Mouse (Mus musculus) intestine, embryonic 14.5 days (tissue): ENCODE measurements at regions not wholly inside any gene's neighbourhood (a gene's known extent, or its start where the extent isn't known, plus 50 kb on each side); places are given as distances from the start of the nearest gene placed in this dataset.

Experiments used
- ATAC-seq: fragments of 200-750 bp; cut with Nextera tagmentation; replicated peaks from 2 replicates; pipeline ENCODE4 v1.8.0; 2017; ENCODE audit warnings: low read depth, moderate number of reproducible peaks, moderate TSS enrichment, moderate library complexity; ENCODE audit not compliant: low FRiP score, low TSS enrichment
- DNase-seq: peaks from one replicate; pipeline ENCODE4 v3.0.0-alpha.2; 2018; ENCODE audit warnings: low spot score
- H3K27ac ChIP-seq: fragments of 300-500 bp; sonication (generic); 2 replicates; pipeline ENCODE4 v1.5.1; 2014; ENCODE audit warnings: low read depth, mild to moderate bottlenecking, control low read depth
- H3K27me3 ChIP-seq: fragments of 300-500 bp; sonication (generic); replicated peaks from 2 replicates; pipeline ENCODE4 v1.6.1; 2014; ENCODE audit warnings: low read length, control low read depth; ENCODE audit not compliant: control insufficient read depth, insufficient read depth
- H3K36me3 ChIP-seq: fragments of 300-500 bp; sonication (generic); 2 replicates; pipeline ENCODE4 v1.6.1; 2014; ENCODE audit warnings: low read length, control low read depth; ENCODE audit not compliant: control insufficient read depth, insufficient read depth
- H3K4me1 ChIP-seq: fragments of 300-500 bp; sonication (generic); replicated peaks from 2 replicates; pipeline ENCODE4 v1.6.1; 2014; ENCODE audit warnings: low read length, control low read depth, mixed read lengths; ENCODE audit not compliant: control insufficient read depth, insufficient read depth
- H3K4me2 ChIP-seq: fragments of 300-500 bp; sonication (generic); 2 replicates; pipeline ENCODE4 v1.6.1; 2014; ENCODE audit warnings: low read length
- H3K4me3 ChIP-seq: fragments of 300-500 bp; sonication (generic); 2 replicates; pipeline ENCODE4 v1.5.1; 2014; ENCODE audit warnings: low read depth, low read length, control low read depth, mixed read lengths
- H3K9ac ChIP-seq: fragments of 300-500 bp; sonication (generic); 2 replicates; pipeline ENCODE4 v1.6.1; 2014; ENCODE audit warnings: mild to moderate bottlenecking, low read length
- H3K9me3 ChIP-seq: fragments of 300-500 bp; sonication (generic); 2 replicates; pipeline ENCODE4 v1.6.1; 2016; ENCODE audit warnings: low read length, control low read depth; ENCODE audit not compliant: control insufficient read depth
- WGBS: fragments of 180-500 bp; shearing (Covaris S2); extraction: QIAGEN DNeasy Blood & Tissue Kit; methylation state at CpG from one replicate; pipeline ENCODE4 v1.1.7; 2014; 5-methylcytosine and 5-hydroxymethylcytosine counted together

DNA sequence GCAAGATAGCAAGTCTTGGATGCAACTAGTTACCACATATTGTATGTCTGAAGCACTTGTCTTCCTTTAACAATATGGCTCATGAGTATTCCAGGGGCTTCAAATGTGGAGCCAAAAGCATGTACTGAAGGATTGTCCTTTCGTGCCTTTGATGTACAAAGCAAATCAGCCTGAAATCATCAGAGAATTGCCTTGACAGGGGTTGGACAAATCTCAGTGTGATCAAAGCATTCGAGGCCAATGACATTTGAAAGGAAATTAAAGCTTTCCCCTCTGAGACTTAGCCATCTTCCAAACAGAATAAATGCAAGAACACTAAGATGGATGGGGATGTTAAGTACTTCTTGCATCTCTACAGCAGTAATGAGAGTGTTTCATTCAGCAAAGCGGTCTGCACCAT, 1144.9 kb downstream of the Mat2b start:
- ATAC-seq: no peak
- H3K9me3 ChIP-seq: no peaks in the 10 kb centered on the region

DNA sequence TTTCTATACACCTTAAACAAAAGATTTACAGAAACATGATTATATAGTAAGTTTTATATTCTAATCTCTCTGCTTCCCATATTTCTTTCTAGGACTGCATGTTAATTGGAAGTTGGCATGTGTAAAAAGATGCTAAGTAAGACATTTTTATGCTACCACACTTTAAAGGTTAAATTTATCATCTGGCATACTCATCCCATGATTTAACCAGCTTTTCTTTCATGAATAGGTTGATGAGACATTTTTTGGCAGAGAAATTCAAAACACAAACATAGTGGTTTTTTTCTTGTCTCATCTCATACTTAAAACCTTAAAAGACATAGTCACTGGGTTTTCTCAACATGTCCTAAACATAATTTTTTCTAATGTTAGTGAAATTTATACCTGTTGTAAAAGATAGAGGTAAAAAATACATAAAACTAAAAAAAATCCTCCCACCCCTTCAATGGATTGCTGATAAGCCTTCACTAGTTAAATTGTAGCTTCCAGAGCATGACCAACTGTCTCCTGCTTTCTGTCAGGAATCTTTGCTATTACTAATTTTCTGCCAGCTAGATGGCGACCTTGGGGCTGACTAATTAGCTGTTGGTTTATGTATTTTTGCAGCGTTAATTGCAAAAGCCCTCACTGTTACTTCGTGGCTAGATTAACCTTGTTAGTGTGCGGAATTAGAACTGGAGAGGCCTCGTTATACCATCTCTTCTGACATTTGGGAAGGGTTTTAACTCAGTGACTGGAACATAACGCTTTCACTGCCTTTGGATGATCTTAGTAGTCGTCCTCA, 1169.9 kb downstream of the Mat2b start:
- WGBS: 58% methylated on average over 7 of the region's 7 CpGs
- DNase-seq (no peak), ATAC-seq (no peak)
- H3K4me3 ChIP-seq: no peak overlapping the region
- no peaks in the 10 kb centered on the region for H3K36me3 ChIP-seq
- H3K4me1 ChIP-seq: no peaks in the 10 kb centered on the region
- no peak overlapping the region for H3K27ac ChIP-seq
- H3K9ac ChIP-seq: no peak overlapping the region
- no peaks in the 10 kb centered on the region for H3K27me3 ChIP-seq
- H3K4me2 ChIP-seq: no peak overlapping the region
- H3K9me3 ChIP-seq: no peaks in the 10 kb centered on the region

More for the DNA sequence above, 1144.9 kb downstream of the Mat2b start:
- Histone ChIP-seq H3K36me3 (no peaks in the 10 kb centered on the region), H3K4me2 (no peak overlapping the region), H3K4me3 (no peak overlapping the region), H3K4me1 (no peaks in the 10 kb centered on the region), H3K9ac (no peak overlapping the region), H3K27ac (no peak overlapping the region), H3K27me3 (no peaks in the 10 kb centered on the region)
- 81% methylated on average over 3 of the region's 3 CpGs for WGBS
- no peak for DNase-seq

DNA sequence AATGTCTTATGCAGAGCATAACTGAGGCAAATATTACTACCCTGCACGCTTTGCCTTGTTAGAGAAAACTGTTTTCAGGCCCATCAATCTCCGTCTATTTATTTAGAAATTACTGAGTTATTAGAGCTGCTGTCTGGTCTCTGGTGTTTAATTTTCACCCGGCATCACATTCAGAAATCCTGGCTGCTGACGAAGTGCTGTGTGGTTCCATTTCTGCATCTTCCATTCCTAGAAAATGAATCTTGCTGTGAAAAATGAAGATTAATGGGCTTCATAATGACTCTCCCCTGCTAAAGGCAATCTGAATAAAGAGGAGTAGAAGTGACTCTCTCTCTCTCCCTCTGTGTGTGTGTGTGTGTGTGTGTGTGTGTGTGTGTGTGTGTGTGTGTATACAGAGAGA, 1199.8 kb downstream of the Mat2b start:
- H3K27ac ChIP-seq: no peak overlapping the region

DNA sequence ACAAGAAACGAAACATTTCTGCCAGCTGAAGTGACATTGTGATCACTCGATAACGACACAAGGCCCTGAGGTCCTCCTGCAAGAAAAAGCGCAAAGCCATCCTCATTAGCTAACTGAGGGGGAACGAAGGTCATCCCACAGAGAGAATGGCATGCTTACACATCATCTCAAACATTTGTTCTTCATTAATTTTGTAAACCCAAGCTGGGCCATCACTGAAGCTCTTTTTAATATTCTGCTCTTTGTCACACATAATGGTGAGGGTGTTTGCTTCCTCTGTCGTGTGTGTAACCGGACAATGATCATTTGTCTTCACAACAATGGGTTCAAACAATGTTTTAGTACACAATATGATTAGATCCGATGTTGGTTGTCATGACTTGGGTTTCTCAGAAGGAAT, 1217.9 kb downstream of the Mat2b start:
- 68% methylated on average over 8 of the region's 8 CpGs for WGBS
- DNase-seq (no peak), ATAC-seq (no peak)
- no peaks in the 10 kb centered on the region for H3K4me1 ChIP-seq
- no peak overlapping the region for H3K4me3 ChIP-seq
- H3K27me3 ChIP-seq: no peaks in the 10 kb centered on the region
- no peaks in the 10 kb centered on the region for H3K36me3 ChIP-seq
- no peak overlapping the region for H3K9ac ChIP-seq
- H3K9me3 ChIP-seq: no peaks in the 10 kb centered on the region
- H3K27ac ChIP-seq: no peak overlapping the region
- H3K4me2 ChIP-seq: no peak overlapping the region

More for the DNA sequence above, 1199.8 kb downstream of the Mat2b start:
- Histone ChIP-seq H3K9me3 (no peaks in the 10 kb centered on the region), H3K4me3 (no peak overlapping the region), H3K4me2 (no peak overlapping the region), H3K27me3 (no peaks in the 10 kb centered on the region), H3K4me1 (no peaks in the 10 kb centered on the region), H3K36me3 (no peaks in the 10 kb centered on the region), H3K9ac (no peak overlapping the region)
- DNase-seq (no peak), ATAC-seq (no peak)
- 29% methylated on average over 4 of the region's 4 CpGs for WGBS

DNA sequence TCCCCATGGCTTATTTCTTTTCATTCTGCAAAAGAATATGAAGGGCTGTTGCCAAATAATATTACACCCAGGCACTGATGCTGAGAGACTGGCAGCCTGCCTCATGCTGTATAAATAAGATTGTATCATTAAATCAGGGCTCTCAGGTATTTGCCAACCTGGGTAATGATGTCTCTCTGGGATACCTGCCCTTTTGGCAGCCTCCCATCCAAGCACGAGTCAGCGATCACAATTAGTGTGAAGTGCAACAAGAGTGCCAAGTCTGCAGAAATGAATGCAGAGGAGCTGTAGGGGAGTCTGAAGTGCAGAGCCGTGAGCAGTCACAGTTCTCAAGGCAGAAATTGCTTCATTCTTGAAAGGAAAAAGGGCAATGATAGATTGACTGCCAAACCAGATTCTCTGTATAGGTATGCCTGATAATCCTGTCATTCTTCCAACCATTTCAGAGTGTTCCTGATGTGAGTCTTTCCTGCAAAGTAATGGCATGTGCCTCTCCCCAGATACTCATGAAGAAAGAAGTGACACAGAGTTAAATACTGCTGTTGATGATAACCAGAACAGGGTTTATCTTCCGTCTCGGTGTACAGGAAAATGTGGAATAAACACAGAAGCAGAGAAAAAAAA, 1241.6 kb downstream of the Mat2b start:
- Histone ChIP-seq H3K9ac (no peak overlapping the region), H3K4me3 (no peak overlapping the region), H3K27ac (no peak overlapping the region), H3K27me3 (no peaks in the 10 kb centered on the region), H3K36me3 (no peaks in the 10 kb centered on the region), H3K4me1 (no peaks in the 10 kb centered on the region), H3K4me2 (no peak overlapping the region), H3K9me3 (no peaks in the 10 kb centered on the region)
- DNase-seq (no peak), ATAC-seq (no peak)
- 33% methylated on average over 5 of the region's 5 CpGs for WGBS

DNA sequence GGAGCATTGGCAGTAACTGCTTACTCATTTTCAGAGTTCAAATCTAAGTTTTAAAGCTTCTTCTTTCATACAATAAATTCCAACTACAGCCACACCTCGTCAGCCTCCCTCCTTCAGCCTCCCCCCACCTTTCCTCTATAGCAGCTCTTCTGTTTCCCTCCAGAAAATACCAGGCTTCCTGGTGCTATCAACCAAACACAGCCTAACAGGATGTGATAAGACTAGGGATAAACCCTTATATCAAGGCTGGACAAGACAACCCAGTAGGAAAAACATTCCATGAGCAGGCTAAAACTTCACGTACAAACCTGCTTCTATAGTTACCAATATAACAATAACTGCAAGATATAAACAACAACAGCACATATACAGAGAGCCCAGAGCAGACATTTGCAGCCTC, 1248.6 kb downstream of the Mat2b start:
- 51% methylated on average over 2 of the region's 2 CpGs for WGBS
- no peaks in the 10 kb centered on the region for H3K27me3 ChIP-seq
- H3K9ac ChIP-seq: no peak overlapping the region
- H3K36me3 ChIP-seq: no peaks in the 10 kb centered on the region
- no peak overlapping the region for H3K4me3 ChIP-seq
- H3K4me1 ChIP-seq: no peaks in the 10 kb centered on the region
- no peaks in the 10 kb centered on the region for H3K9me3 ChIP-seq
- no peak overlapping the region for H3K4me2 ChIP-seq
- ATAC-seq (no peak), DNase-seq (no peak)
- H3K27ac ChIP-seq: no peak overlapping the region

DNA sequence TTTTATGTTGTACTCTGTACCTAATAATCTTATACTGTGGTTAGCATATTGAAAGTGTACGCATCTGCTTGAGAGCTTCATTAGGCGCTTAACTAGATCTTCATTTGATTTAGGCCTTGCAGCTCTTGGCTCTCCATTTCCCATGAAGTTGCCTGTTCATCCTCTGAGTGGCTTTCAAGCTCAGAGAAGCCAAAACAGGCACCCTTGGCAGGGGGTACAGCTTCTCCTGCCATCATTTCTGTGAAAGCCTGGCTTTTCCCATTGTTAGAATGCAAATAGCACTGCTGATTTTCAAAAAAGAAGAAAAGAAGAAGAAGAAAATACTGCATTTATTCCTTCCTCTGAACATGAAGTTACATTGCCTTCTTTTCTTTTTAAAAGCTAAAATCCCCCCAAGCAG, 1283.3 kb downstream of the Mat2b start:
- 94% methylated on average over 2 of the region's 2 CpGs for WGBS
- H3K4me2 ChIP-seq: no peak overlapping the region
- DNase-seq (no peak), ATAC-seq (no peak)
- H3K9ac ChIP-seq: no peak overlapping the region
- H3K36me3 ChIP-seq: no peaks in the 10 kb centered on the region
- no peaks in the 10 kb centered on the region for H3K27me3 ChIP-seq
- H3K4me1 ChIP-seq: no peaks in the 10 kb centered on the region
- H3K4me3 ChIP-seq: no peak overlapping the region
- no peak overlapping the region for H3K27ac ChIP-seq
- no peaks in the 10 kb centered on the region for H3K9me3 ChIP-seq

DNA sequence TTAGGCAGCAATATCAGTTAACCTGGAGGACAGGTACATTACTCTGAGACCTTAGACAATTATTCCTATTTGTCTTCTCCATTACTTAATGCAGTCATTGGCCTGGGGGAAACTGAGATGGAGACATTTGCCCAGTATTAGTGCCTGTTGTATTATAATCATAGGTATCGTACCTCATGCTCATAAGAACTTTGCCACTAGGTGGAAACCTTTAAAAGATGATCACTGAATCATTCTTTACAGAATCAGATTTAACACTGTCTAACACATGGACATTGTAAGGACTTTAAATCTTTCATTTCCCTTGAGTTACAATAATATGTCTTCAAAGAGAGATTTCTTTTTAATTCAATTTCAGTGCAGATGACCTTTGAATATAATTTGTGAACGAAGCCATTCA, 1283.8 kb downstream of the Mat2b start:
- H3K27me3 ChIP-seq: no peaks in the 10 kb centered on the region
- H3K4me3 ChIP-seq: no peak overlapping the region
- H3K9ac ChIP-seq: no peak overlapping the region
- no peak overlapping the region for H3K4me2 ChIP-seq
- ATAC-seq (no peak), DNase-seq (no peak)
- no peaks in the 10 kb centered on the region for H3K9me3 ChIP-seq
- H3K27ac ChIP-seq: no peak overlapping the region
- 77% methylated on average over 2 of the region's 2 CpGs for WGBS
- no peaks in the 10 kb centered on the region for H3K36me3 ChIP-seq
- no peaks in the 10 kb centered on the region for H3K4me1 ChIP-seq

DNA sequence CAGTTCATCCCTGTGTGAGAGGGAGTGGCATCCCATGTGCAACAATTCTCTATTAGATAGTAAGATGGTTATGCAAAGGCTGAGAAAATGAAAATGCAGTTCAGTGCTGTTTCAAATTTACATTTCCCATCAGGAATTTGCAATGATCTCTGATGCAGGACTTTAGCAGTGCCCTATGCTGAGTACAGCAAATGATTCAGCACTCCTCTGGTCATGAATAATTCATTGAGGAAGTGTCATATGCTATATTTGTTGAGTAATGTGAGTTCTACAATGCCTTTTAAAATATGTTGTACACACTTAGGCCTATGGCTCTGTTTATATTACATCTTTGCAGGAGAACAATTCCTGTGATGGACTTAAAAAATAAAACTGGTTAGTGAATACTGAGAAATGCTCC, 1330.2 kb downstream of the Mat2b start:
- Histone ChIP-seq H3K27ac (no peak overlapping the region), H3K36me3 (no peaks in the 10 kb centered on the region), H3K9me3 (no peaks in the 10 kb centered on the region), H3K27me3 (no peaks in the 10 kb centered on the region), H3K9ac (no peak overlapping the region), H3K4me1 (no peaks in the 10 kb centered on the region), H3K4me2 (no peak overlapping the region), H3K4me3 (no peak overlapping the region)
- DNase-seq (no peak), ATAC-seq (no peak)
